ENCODE assay signal across 22 mouse cellular contexts in the genomic region with DNA sequence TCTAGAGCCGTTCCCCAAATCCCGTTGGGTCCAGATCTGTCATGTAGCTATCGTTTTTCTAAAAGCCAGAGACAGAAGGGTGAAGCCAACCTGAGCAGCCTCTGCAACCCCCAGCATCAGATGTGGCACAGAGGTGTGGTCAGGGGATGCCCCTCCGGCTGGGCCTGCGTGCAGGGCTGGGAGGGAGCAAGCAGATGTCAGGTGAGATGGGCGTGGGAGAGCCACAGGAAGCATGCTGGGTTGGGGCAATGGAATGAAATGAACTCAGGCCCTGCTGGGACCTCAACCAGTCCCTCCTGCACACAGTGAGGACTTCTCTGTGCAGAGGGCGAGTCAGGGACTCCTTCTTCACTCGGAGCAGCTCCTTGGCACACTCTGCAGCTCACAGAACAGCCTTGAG. TPM values are rescaled to one million over a fixed set of nuclear protein-coding genes. Genes with fewer than 3 reads are reported as not detected.
DNase-seq lines count a peak whose midpoint lies in the region; ATAC-seq and TF ChIP-seq lines count a peak whose summit lies in the region.
"Had no signal": no experiment of that assay in that cellular context is flagged by ENCODE, and none has a peak within 500 bp of the region (broad histone marks: within the 10 kb centered on the region; RNA-seq: fewer than 3 reads in every experiment).

No protein-coding gene starts in this region.

- peaks cover 11% of the 10 kb centered on the region for H3K27me3 ChIP-seq in midbrain, embryonic 10.5 days (ENCODE audit: low read depth, poor library complexity, severe bottlenecking)
- no peaks in the 10 kb centered on the region for H3K27me3 ChIP-seq in midbrain, postnatal 0 days (ENCODE audit: insufficient read depth, low read length)
- H3K27me3 ChIP-seq in hindbrain, embryonic 15.5 days, result no peaks in the 10 kb centered on the region
- no peaks in the 10 kb centered on the region for H3K27me3 ChIP-seq in midbrain, embryonic 15.5 days (replicated peaks)

- WGBS in midbrain, embryonic 10.5 days, result 76% methylated on average over 8 of the region's 8 CpGs
- WGBS in midbrain, postnatal 0 days, result 88% methylated on average over 8 of the region's 8 CpGs
- 72% methylated on average over 8 of the region's 8 CpGs for whole genome bisulfite sequencing in hindbrain, embryonic 15.5 days
- 86% methylated on average over 8 of the region's 8 CpGs for WGBS in midbrain, embryonic 15.5 days

- peaks cover 74% of the 10 kb centered on the region for H3K4me1 ChIP-seq in midbrain, embryonic 10.5 days
- H3K4me1 ChIP-seq in midbrain, postnatal 0 days (ENCODE audit: insufficient read depth, low read length), result peaks cover 18% of the 10 kb centered on the region
- peaks cover 68% of the 10 kb centered on the region for H3K4me1 ChIP-seq in hindbrain, embryonic 15.5 days (replicated peaks)
- H3K4me1 ChIP-seq in midbrain, embryonic 15.5 days, result peaks cover 59% of the 10 kb centered on the region

- TF ChIP-seq CTCF in midbrain, postnatal 0 days (IDR thresholded peaks at IDR 0.05), result no peak

- no peak overlapping the region for H3K9ac ChIP-seq in midbrain, postnatal 0 days (replicated peaks; ENCODE audit: low read length, poor library complexity, severe bottlenecking)
- no peak overlapping the region for H3K9ac ChIP-seq in hindbrain, embryonic 15.5 days
- H3K9ac ChIP-seq in midbrain, embryonic 15.5 days, result no peak overlapping the region
- H3K9ac ChIP-seq: limb, embryonic 15.5 days; liver, postnatal 0 days had no signal

- H3K9me3 ChIP-seq in midbrain, embryonic 10.5 days (replicated peaks), result no peaks in the 10 kb centered on the region
- no peaks in the 10 kb centered on the region for H3K9me3 ChIP-seq in midbrain, postnatal 0 days (ENCODE audit: low read length)
- H3K9me3 ChIP-seq in hindbrain, embryonic 15.5 days, result no peaks in the 10 kb centered on the region
- H3K9me3 ChIP-seq in midbrain, embryonic 15.5 days, result no peaks in the 10 kb centered on the region
- H3K9me3 ChIP-seq: limb, embryonic 15.5 days had no signal

- H3K36me3 ChIP-seq in midbrain, embryonic 10.5 days, result peaks cover 3% of the 10 kb centered on the region; the same call in 1 of the 2 replicates
- no peaks in the 10 kb centered on the region for H3K36me3 ChIP-seq in midbrain, postnatal 0 days (ENCODE audit: insufficient read depth, low read length)
- H3K36me3 ChIP-seq in hindbrain, embryonic 15.5 days, result no peaks in the 10 kb centered on the region
- no peaks in the 10 kb centered on the region for H3K36me3 ChIP-seq in midbrain, embryonic 15.5 days (replicated peaks)
- H3K36me3 ChIP-seq: limb, embryonic 15.5 days had no signal

- intact Hi-C loops in left cerebral cortex, postnatal 14 days (cut with DNase I), result loop anchor here (5.0 kb wide), 1 partner anchor 137 kb away; no protein-coding TSS in a partner anchor

- no peak for ATAC-seq in midbrain, postnatal 0 days (ENCODE audit: low FRiP score)
- ATAC-seq in hindbrain, embryonic 15.5 days (ENCODE audit: low FRiP score, low read depth), result no peak
- ATAC-seq in midbrain, embryonic 15.5 days (replicated peaks), result no peak
- ATAC-seq: liver, postnatal 0 days had no signal

- no peak overlapping the region for H3K4me2 ChIP-seq in midbrain, postnatal 0 days (ENCODE audit: low read depth, low read length, poor library complexity, severe bottlenecking)
- no peak overlapping the region for H3K4me2 ChIP-seq in hindbrain, embryonic 15.5 days
- no peak overlapping the region for H3K4me2 ChIP-seq in midbrain, embryonic 15.5 days
- H3K4me2 ChIP-seq: limb, embryonic 15.5 days had no signal

- H3K27ac ChIP-seq in midbrain, embryonic 10.5 days (replicated peaks), result peak overlapping the region; percentile 89
- no peak overlapping the region for H3K27ac ChIP-seq in midbrain, postnatal 0 days (ENCODE audit: low read depth, low read length)
- 0 out of 2 replicates have a peak overlapping the region, but pooled peaks have one; percentile 98 for H3K27ac ChIP-seq in hindbrain, embryonic 15.5 days (replicated peaks)
- peak overlapping the region; percentile 98; the same call in 1 of the 2 replicates for H3K27ac ChIP-seq in midbrain, embryonic 15.5 days
- H3K27ac ChIP-seq: limb, embryonic 15.5 days had no signal

- H3K4me3 ChIP-seq in midbrain, embryonic 10.5 days, result no peak overlapping the region
- H3K4me3 ChIP-seq in midbrain, postnatal 0 days (ENCODE audit: low read depth, low read length), result no peak overlapping the region
- H3K4me3 ChIP-seq in hindbrain, embryonic 15.5 days, result no peak overlapping the region
- no peak overlapping the region for H3K4me3 ChIP-seq in midbrain, embryonic 15.5 days
- H3K4me3 ChIP-seq: erythroblast, embryonic 14.5 days; limb, embryonic 15.5 days had no signal

- DNase-seq in cerebellum, adult 9-11 months, result peak; percentile 39
- no peak for DNase-seq in cerebellum, postnatal 36 days
- DNase-seq in midbrain, embryonic 10.5 days (ENCODE audit: low spot score), result no peak
- no peak for DNase-seq in midbrain, postnatal 0 days (ENCODE audit: low spot score)
- DNase-seq in adrenal gland, adult 18-20 months (ENCODE audit: low spot score in 2 of 2), result no peak
- no peak for DNase-seq in left cerebral cortex, postnatal 14 days (ENCODE audit: low spot score in 2 of 2)
- DNase-seq: cerebellum, adult 18-20 months; gastrocnemius, postnatal 36 days; liver, postnatal 0 days; right cerebral cortex, adult 18-20 months; thymus, postnatal 14 days had no signal

RNA-seq across cellular contexts. Expression of a gene that starts 18.3 kb away (rescaled TPM):
- 28.1 and 29.1 TPM in 2 replicates for polyA plus RNA-seq in midbrain, embryonic 10.5 days (2016; fragmentation: Nextera tagmentation; extraction: Ambion mirVana)
- 23.3 and 39.1 TPM in 2 replicates for total RNA-seq in midbrain, postnatal 0 days (2014; rRNA removed)
- 29.3 and 32.1 TPM in 2 replicates for polyA plus RNA-seq in midbrain, postnatal 0 days (2015; fragmentation: Nextera tagmentation; extraction: Ambion mirVana)
- 41.5 and 42.8 TPM in 2 replicates for polyA plus RNA-seq in hindbrain, embryonic 15.5 days (2015; fragmentation: Nextera tagmentation; extraction: Ambion mirVana)
- 25.1 and 26.9 TPM in 2 replicates for polyA plus RNA-seq in midbrain, embryonic 15.5 days (2015; fragmentation: Nextera tagmentation; extraction: Ambion mirVana)
- 10 to 100 TPM; 44.3 to 55.9 TPM for total RNA-seq in adrenal gland, adult 18-20 months (2021)
- 10 to 100 TPM; 14.9 to 15.9 TPM for total RNA-seq in left cerebral cortex, postnatal 14 days (2021)

RNA-seq across cellular contexts. Expression of a gene that starts 33.6 kb away (rescaled TPM):
- 68.5 and 70.3 TPM in 2 replicates for polyA plus RNA-seq in midbrain, embryonic 10.5 days (2016; fragmentation: Nextera tagmentation; extraction: Ambion mirVana)
- total RNA-seq in midbrain, postnatal 0 days (2014; rRNA removed), result 28.9 and 32.2 TPM in 2 replicates
- 47.4 and 48.4 TPM in 2 replicates for polyA plus RNA-seq in midbrain, postnatal 0 days (2015; fragmentation: Nextera tagmentation; extraction: Ambion mirVana)
- polyA plus RNA-seq in hindbrain, embryonic 15.5 days (2015; fragmentation: Nextera tagmentation; extraction: Ambion mirVana), result 62.1 and 65.0 TPM in 2 replicates
- 63.9 and 64.6 TPM in 2 replicates for polyA plus RNA-seq in midbrain, embryonic 15.5 days (2015; fragmentation: Nextera tagmentation; extraction: Ambion mirVana)
- 10 to 100 TPM; 32.2 to 32.7 TPM for total RNA-seq in adrenal gland, adult 18-20 months (2021)
- 10 to 100 TPM; 25.8 to 28.4 TPM for total RNA-seq in left cerebral cortex, postnatal 14 days (2021)

RNA-seq across cellular contexts. Expression of a gene that starts 33.7 kb away (rescaled TPM):
- polyA plus RNA-seq in midbrain, embryonic 10.5 days (2016; fragmentation: Nextera tagmentation; extraction: Ambion mirVana), result 92.5 and 102 TPM in 2 replicates
- 38.1 and 43.6 TPM in 2 replicates for total RNA-seq in midbrain, postnatal 0 days (2014; rRNA removed)
- polyA plus RNA-seq in midbrain, postnatal 0 days (2015; fragmentation: Nextera tagmentation; extraction: Ambion mirVana), result 48.8 and 49.8 TPM in 2 replicates
- 70.2 and 72.4 TPM in 2 replicates for polyA plus RNA-seq in hindbrain, embryonic 15.5 days (2015; fragmentation: Nextera tagmentation; extraction: Ambion mirVana)
- 73.8 and 75.1 TPM in 2 replicates for polyA plus RNA-seq in midbrain, embryonic 15.5 days (2015; fragmentation: Nextera tagmentation; extraction: Ambion mirVana)
- total RNA-seq in adrenal gland, adult 18-20 months (2021), result 10 to 100 TPM; 42.2 to 52.6 TPM
- 10 to 100 TPM; 25.4 to 30.2 TPM for total RNA-seq in left cerebral cortex, postnatal 14 days (2021)

RNA-seq across cellular contexts. Expression of a gene that starts 34.2 kb away (rescaled TPM):
- not detected in 2 replicates for polyA plus RNA-seq in midbrain, embryonic 10.5 days (2016; fragmentation: Nextera tagmentation; extraction: Ambion mirVana)
- total RNA-seq in midbrain, postnatal 0 days (2014; rRNA removed), result not detected in 2 replicates
- not detected in 2 replicates for polyA plus RNA-seq in midbrain, postnatal 0 days (2015; fragmentation: Nextera tagmentation; extraction: Ambion mirVana)
- polyA plus RNA-seq in hindbrain, embryonic 15.5 days (2015; fragmentation: Nextera tagmentation; extraction: Ambion mirVana), result not detected in 2 replicates
- polyA plus RNA-seq in midbrain, embryonic 15.5 days (2015; fragmentation: Nextera tagmentation; extraction: Ambion mirVana), result not detected in 2 replicates
- under 1 TPM in 1 of 2 experiments, not detected in 1; 0.32 TPM for total RNA-seq in adrenal gland, adult 18-20 months (2021)
- total RNA-seq in left cerebral cortex, postnatal 14 days (2021), result not detected
- total RNA-seq: gastrocnemius, postnatal 36 days; layer of hippocampus, adult 8-10 months; left cerebral cortex, adult 8-10 months had no signal
- polyA plus RNA-seq: C2C12; erythroblast, embryonic 14.5 days; heart, embryonic 14.5 days; intestine, embryonic 14.5 days; limb, embryonic 15.5 days; liver, postnatal 0 days; neural tube, embryonic 14.5 days; stomach, embryonic 16.5 days had no signal

RNA-seq across cellular contexts. Expression of a gene that starts 42.7 kb away (rescaled TPM):
- polyA plus RNA-seq in midbrain, embryonic 10.5 days (2016; fragmentation: Nextera tagmentation; extraction: Ambion mirVana), result 27.9 and 31.7 TPM in 2 replicates
- 36.0 and 57.0 TPM in 2 replicates for total RNA-seq in midbrain, postnatal 0 days (2014; rRNA removed)
- 54.8 and 64.1 TPM in 2 replicates for polyA plus RNA-seq in midbrain, postnatal 0 days (2015; fragmentation: Nextera tagmentation; extraction: Ambion mirVana)
- polyA plus RNA-seq in hindbrain, embryonic 15.5 days (2015; fragmentation: Nextera tagmentation; extraction: Ambion mirVana), result 52.6 and 56.3 TPM in 2 replicates
- 51.5 and 51.8 TPM in 2 replicates for polyA plus RNA-seq in midbrain, embryonic 15.5 days (2015; fragmentation: Nextera tagmentation; extraction: Ambion mirVana)
- total RNA-seq in adrenal gland, adult 18-20 months (2021), result 10 to 100 TPM; 39.3 to 42.3 TPM
- total RNA-seq in left cerebral cortex, postnatal 14 days (2021), result 10 to 100 TPM; 36.9 to 45.9 TPM
